32 mouse cellular contexts compared by ENCODE assay signal in the genomic region with DNA sequence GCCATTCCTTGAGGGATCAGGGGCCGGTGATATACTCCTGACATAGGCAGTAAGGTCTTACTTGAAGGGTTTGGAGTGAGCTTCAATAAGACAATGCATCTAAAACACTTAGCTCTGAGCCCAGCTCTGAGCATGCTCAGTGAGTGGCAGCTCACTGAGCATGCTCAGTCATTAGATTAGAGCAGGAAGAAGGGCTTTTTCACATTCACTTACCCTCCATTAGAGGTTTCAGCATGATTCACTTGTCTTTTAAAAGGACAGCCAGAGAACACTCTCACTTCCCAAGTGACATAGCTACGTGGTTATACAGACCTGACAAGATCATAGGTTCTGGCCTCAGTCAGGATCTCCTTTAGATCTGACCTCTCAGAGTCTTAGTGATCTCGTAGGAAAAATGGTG.
"Had no signal": no experiment of that assay in that cellular context is flagged by ENCODE, and none has a peak within 500 bp of the region (broad histone marks: within the 10 kb centered on the region; RNA-seq: fewer than 3 reads in every experiment).

No protein-coding gene starts in this region.

- H3K4me1 ChIP-seq: liver, embryonic 12.5 days; liver, embryonic 13.5 days; liver, embryonic 15.5 days; megakaryocyte, embryonic 14.5 days; midbrain, embryonic 12.5 days; midbrain, embryonic 13.5 days; midbrain, embryonic 15.5 days; neural tube, embryonic 12.5 days had no signal

- H3K9ac ChIP-seq: limb, embryonic 12.5 days; limb, embryonic 13.5 days; limb, embryonic 15.5 days; liver, embryonic 12.5 days; liver, embryonic 13.5 days; liver, embryonic 14.5 days; liver, embryonic 15.5 days; liver, postnatal 0 days; lung, embryonic 14.5 days; lung, embryonic 15.5 days; midbrain, embryonic 12.5 days; midbrain, embryonic 13.5 days; midbrain, embryonic 15.5 days; neural tube, embryonic 12.5 days had no signal

- H3K9me3 ChIP-seq: limb, embryonic 10.5 days; limb, embryonic 12.5 days; limb, embryonic 13.5 days; limb, embryonic 15.5 days; liver, embryonic 12.5 days; liver, embryonic 13.5 days; liver, embryonic 15.5 days; lung, embryonic 15.5 days; megakaryocyte, embryonic 14.5 days; midbrain, embryonic 10.5 days; midbrain, embryonic 12.5 days; midbrain, embryonic 13.5 days; midbrain, embryonic 15.5 days; neural tube, embryonic 12.5 days had no signal

- H3K27me3 ChIP-seq: limb, embryonic 13.5 days; limb, embryonic 15.5 days; liver, embryonic 12.5 days; liver, embryonic 13.5 days; liver, embryonic 15.5 days; lung, embryonic 15.5 days; midbrain, embryonic 12.5 days; midbrain, embryonic 13.5 days; midbrain, embryonic 15.5 days; neural tube, embryonic 12.5 days had no signal

- H3K27ac ChIP-seq: left cerebral cortex, adult 2 months; limb, embryonic 10.5 days; limb, embryonic 12.5 days; limb, embryonic 13.5 days; limb, embryonic 15.5 days; liver, embryonic 12.5 days; liver, embryonic 13.5 days; liver, embryonic 14.5 days; liver, embryonic 15.5 days; lung, embryonic 15.5 days; macrophage; midbrain, embryonic 10.5 days; midbrain, embryonic 12.5 days; midbrain, embryonic 13.5 days; midbrain, embryonic 15.5 days; neural tube, embryonic 12.5 days had no signal

- ATAC-seq: liver, embryonic 12.5 days; liver, postnatal 0 days; lung, postnatal 0 days; midbrain, embryonic 13.5 days; midbrain, embryonic 15.5 days; midbrain, embryonic 16.5 days had no signal

- H3K4me3 ChIP-seq: left cerebral cortex, adult 2 months; limb, embryonic 10.5 days; limb, embryonic 12.5 days; limb, embryonic 13.5 days; limb, embryonic 15.5 days; liver, embryonic 12.5 days; liver, embryonic 13.5 days; liver, embryonic 15.5 days; lung, embryonic 15.5 days; megakaryocyte, embryonic 14.5 days; midbrain, embryonic 10.5 days; midbrain, embryonic 12.5 days; midbrain, embryonic 13.5 days; midbrain, embryonic 15.5 days; myocyte; neural tube, embryonic 12.5 days had no signal

- H3K4me2 ChIP-seq: limb, embryonic 12.5 days; limb, embryonic 13.5 days; limb, embryonic 15.5 days; liver, embryonic 11.5 days; liver, embryonic 12.5 days; liver, embryonic 13.5 days; liver, embryonic 15.5 days; lung, embryonic 14.5 days; lung, embryonic 15.5 days; midbrain, embryonic 11.5 days; midbrain, embryonic 12.5 days; midbrain, embryonic 13.5 days; midbrain, embryonic 15.5 days; neural tube, embryonic 12.5 days had no signal

- DNase-seq: left cerebral cortex, postnatal 4 days; liver, embryonic 13.5 days; liver, postnatal 0 days; lung, adult 18-20 months; lung, adult 2 months; lung, embryonic 14.5 days; lung, postnatal 10 days; lung, postnatal 14 days; lung, postnatal 36 days; lung, postnatal 4 days; midbrain, embryonic 14.5 days had no signal

- H3K36me3 ChIP-seq: limb, embryonic 10.5 days; limb, embryonic 12.5 days; limb, embryonic 13.5 days; limb, embryonic 15.5 days; liver, embryonic 13.5 days; liver, embryonic 15.5 days; lung, embryonic 15.5 days; midbrain, embryonic 13.5 days; midbrain, embryonic 15.5 days had no signal
